Mouse (Mus musculus) midbrain, embryonic 11.5 days (tissue): ENCODE data around the gene Gsdma3. TPM values are rescaled to one million over a fixed set of nuclear protein-coding genes. Genes with fewer than 3 reads are reported as not detected.
"Not testable (repeated sequence)": the region's sequence is repeated elsewhere in the genome, so short reads cannot be mapped to it uniquely, and the experiment has no call there.

ENCODE experiments used
- ATAC-seq: fragments of 200-750 bp; cut with Nextera tagmentation; 2 replicates; pipeline ENCODE4 v1.8.0; 2017; ENCODE audit warnings: moderate TSS enrichment, moderate library complexity; ENCODE audit not compliant: low FRiP score
- DNase-seq: peaks from one replicate; pipeline ENCODE4 v3.0.0; 2015; ENCODE audit warnings: low spot score; ENCODE audit errors: missing footprints
- H3K27ac ChIP-seq: fragments of 300-500 bp; sonication (generic); 2 replicates; pipeline ENCODE4 v1.5.1; 2014; ENCODE audit warnings: low read depth, low read length
- H3K27me3 ChIP-seq: fragments of 300-500 bp; sonication (generic); 2 replicates; pipeline ENCODE4 v1.6.1; 2014; ENCODE audit warnings: mild to moderate bottlenecking, low read length, moderate library complexity, mixed read lengths; ENCODE audit not compliant: control insufficient read depth, insufficient read depth
- H3K36me3 ChIP-seq: fragments of 300-500 bp; sonication (generic); 2 replicates; pipeline ENCODE4 v1.6.1; 2014; ENCODE audit warnings: mild to moderate bottlenecking, low read length, moderate library complexity, mixed read lengths; ENCODE audit not compliant: control insufficient read depth, insufficient read depth
- H3K4me1 ChIP-seq: fragments of 300-500 bp; sonication (generic); 2 replicates; pipeline ENCODE4 v1.6.1; 2014; ENCODE audit warnings: low read length; ENCODE audit not compliant: control insufficient read depth, insufficient read depth
- H3K4me2 ChIP-seq: fragments of 300-500 bp; sonication (generic); 2 replicates; pipeline ENCODE4 v1.6.1; 2014; ENCODE audit warnings: mild to moderate bottlenecking, moderate library complexity
- H3K4me3 ChIP-seq: fragments of 300-500 bp; sonication (generic); 2 replicates; pipeline ENCODE4 v1.5.1; 2014; ENCODE audit warnings: low read depth, low read length
- H3K9ac ChIP-seq: fragments of 300-500 bp; sonication (generic); 2 replicates; pipeline ENCODE4 v1.6.1; 2014; ENCODE audit warnings: low read length
- H3K9me3 ChIP-seq: fragments of 300-500 bp; sonication (generic); 2 replicates; pipeline ENCODE4 v1.6.1; 2016; ENCODE audit warnings: low read length; ENCODE audit not compliant: control insufficient read depth
- WGBS: fragments of 180-500 bp; shearing (Covaris S2); extraction: QIAGEN DNeasy Blood & Tissue Kit; methylation state at CpG from one replicate; pipeline ENCODE4 v1.1.7; 2014; 5-methylcytosine and 5-hydroxymethylcytosine counted together
- polyA plus RNA-seq: library from polyadenylated mRNA; unstranded; fragments of >200 nt; fragmentation: Nextera tagmentation; extraction: Ambion mirVana; gene quantifications from 2 replicates; pipeline ENCODE4 v1.2.1, GENCODE M21; 2014

Gsdma3 gene
- polyA plus RNA-seq, 1 experiment from 2014 or later: not detected

DNA sequence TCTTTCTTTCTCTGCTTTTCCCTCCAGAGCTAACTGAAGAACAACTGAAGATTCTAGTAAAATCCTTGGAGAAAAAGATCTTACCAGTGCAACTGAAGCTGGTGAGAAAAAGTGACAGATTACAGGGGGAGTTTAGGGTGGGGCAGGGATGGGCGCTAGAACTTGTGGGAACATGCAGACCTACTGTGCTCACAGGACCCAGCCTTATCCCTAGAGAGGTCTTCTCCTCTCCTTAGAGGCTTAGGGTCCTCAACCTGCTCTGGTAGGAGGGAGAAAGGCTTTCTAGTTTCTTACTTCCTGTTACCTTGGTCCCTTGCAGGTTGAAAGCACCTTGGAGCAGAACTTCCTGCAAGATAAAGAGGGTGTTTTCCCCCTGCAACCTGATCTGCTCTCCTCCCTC, 11.3 kb downstream of the Gsdma3 start:
- Histone ChIP-seq H3K9ac (no peak overlapping the region), H3K27ac (no peak overlapping the region), H3K4me1 (no peaks in the 10 kb centered on the region), H3K27me3 (no peaks in the 10 kb centered on the region), H3K4me2 (no peak overlapping the region), H3K36me3 (no peaks in the 10 kb centered on the region), H3K4me3 (no peak overlapping the region), H3K9me3 (no peaks in the 10 kb centered on the region)
- 79% methylated on average over 1 of the region's 1 CpGs for WGBS
- ATAC-seq: no peak
- no peak for DNase-seq

DNA sequence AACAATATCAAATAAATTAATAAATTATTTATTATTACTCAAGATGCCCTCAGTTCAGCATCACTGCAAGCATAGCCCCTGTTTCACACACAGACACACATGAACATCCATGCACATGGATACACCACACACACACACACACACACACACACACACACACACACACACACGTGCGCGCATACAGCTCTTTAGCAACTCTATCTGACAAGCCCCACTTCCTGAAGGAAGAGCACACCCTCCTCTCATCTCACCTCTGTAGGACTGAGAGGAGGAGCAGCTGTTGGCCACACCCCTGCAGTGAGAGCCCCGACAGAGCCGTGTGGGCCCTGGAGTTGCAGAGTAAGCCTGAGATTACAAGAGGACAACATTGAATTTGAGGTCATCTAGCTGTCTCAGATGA, 13.9 kb downstream of the Gsdma3 start:
- Histone ChIP-seq H3K4me2 (no peak overlapping the region), H3K9ac (no peak overlapping the region), H3K27ac (no peak overlapping the region), H3K9me3 (no peaks in the 10 kb centered on the region), H3K4me3 (no peak overlapping the region), H3K27me3 (no peaks in the 10 kb centered on the region), H3K36me3 (no peaks in the 10 kb centered on the region), H3K4me1 (no peaks in the 10 kb centered on the region)
- no peak for ATAC-seq
- no peak for DNase-seq
- 64% methylated on average over 5 of the region's 5 CpGs for WGBS

DNA sequence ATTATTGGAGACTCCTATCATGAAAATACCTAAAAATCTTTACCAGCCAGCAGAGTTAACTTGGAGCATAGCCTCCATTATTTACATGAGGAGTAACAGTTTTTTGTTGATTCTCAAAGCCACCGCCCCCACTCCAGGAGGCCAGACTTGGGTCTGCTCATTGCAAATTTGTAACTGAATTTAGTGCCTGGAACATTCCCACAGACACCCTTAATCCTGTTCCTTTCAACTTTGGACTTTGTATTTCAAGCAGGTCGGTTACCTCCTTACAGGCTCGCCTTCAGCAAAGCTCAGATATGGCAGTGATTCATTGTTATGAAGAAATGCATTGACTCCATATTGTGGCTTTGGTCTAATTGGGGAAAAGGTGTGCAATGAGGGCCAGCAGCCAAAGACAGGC, 18.6 kb downstream of the Gsdma3 start:
- Histone ChIP-seq H3K9me3 (no peaks in the 10 kb centered on the region), H3K4me1 (no peaks in the 10 kb centered on the region), H3K4me2 (no peak overlapping the region), H3K4me3 (no peak overlapping the region), H3K9ac (no peak overlapping the region), H3K27ac (no peak overlapping the region), H3K27me3 (no peaks in the 10 kb centered on the region), H3K36me3 (no peaks in the 10 kb centered on the region)
- DNase-seq: no peak
- WGBS: 86% methylated on average over 3 of the region's 3 CpGs
- ATAC-seq: no peak

DNA sequence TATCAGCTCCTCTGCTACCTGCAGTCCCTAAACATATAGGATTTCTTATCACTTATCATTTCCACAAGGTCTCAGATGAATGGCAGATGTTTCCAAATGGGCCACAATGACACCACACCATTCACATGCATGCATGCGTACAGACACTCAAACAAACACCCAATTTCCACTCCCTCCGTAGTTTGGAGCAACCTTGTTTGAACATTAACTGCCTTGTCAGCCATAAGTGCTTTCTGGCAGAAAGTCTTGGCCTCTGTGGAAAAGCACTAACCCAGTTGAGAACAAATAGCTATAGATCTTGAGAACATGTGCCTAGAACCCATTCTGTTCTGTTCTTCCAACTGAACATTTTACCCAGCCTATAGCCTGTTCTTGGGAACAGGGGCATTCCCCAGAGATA, 19.8 kb downstream of the Gsdma3 start:
- Histone ChIP-seq H3K9me3 (no peaks in the 10 kb centered on the region), H3K4me1 (no peaks in the 10 kb centered on the region), H3K4me3 (no peak overlapping the region), H3K9ac (no peak overlapping the region), H3K27me3 (no peaks in the 10 kb centered on the region), H3K27ac (no peak overlapping the region), H3K4me2 (no peak overlapping the region), H3K36me3 (no peaks in the 10 kb centered on the region)
- ATAC-seq: no peak
- DNase-seq: no peak
- WGBS: 76% methylated on average over 2 of the region's 2 CpGs

DNA sequence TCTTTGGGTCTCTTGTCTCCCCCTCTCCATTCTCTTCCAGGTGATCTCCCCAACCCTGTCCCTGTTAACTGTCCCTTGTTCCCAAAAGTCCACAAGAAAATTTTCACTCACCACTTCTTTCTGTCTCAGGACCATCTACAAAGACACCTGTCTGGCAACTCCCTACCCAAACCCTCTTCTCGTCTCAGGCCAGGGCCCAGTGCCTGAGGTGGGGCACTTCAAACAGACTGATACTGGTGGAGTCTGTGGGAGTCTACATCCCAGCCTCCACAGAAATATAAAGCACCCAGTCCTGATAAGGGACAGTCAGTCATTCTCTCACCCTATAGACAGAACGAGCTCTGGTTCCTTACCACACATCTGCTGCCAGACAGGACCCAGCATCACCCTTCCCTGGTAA, 20.3 kb downstream of the Gsdma3 start, which contains the start of gene Gsdma2:
TSS of gene Gsdma2 (plus strand) at position 301 of the 400 bp plus-strand sequence.
- ATAC-seq (no peak), DNase-seq (no peak)
- Histone ChIP-seq H3K27me3 (no peaks in the 10 kb centered on the region), H3K4me2 (no peak within 1 kb of the TSS), H3K4me3 (no peak within 1 kb of the TSS), H3K36me3 (no peaks in the 10 kb centered on the region), H3K4me1 (no peaks in the 10 kb centered on the region), H3K27ac (no peak within 1 kb of the TSS), H3K9ac (no peak within 1 kb of the TSS), H3K9me3 (no peaks in the 10 kb centered on the region)
- WGBS: 74% methylated on average over 2 of the region's 2 CpGs

DNA sequence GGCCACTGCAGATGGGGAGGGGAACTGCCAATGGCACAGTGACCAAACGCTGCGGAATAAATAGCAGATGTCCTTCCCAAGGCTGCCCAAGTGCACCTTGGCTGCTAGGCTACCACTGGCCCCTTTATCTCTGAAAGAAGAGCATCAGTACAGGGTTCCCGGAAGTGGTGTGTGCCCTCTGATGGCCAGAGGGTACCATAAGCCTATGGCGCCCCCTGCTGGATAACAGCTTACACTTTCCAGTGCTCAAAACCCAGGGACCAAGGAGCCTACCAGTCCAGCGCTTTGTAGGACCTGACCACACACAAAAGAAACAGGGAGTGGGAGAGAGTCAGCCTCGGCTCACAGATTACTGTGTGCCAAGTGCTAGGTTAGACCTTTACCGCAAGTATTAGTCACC, 28.9 kb downstream of the Gsdma3 start:
- not testable (repeated sequence) for H3K4me2 ChIP-seq, H3K27ac ChIP-seq, H3K4me1 ChIP-seq, H3K27me3 ChIP-seq, H3K9ac ChIP-seq, H3K9me3 ChIP-seq, H3K4me3 ChIP-seq, ATAC-seq, H3K36me3 ChIP-seq
- WGBS: 7% methylated on average over 7 of the region's 7 CpGs
- peak; percentile 87 for DNase-seq

DNA sequence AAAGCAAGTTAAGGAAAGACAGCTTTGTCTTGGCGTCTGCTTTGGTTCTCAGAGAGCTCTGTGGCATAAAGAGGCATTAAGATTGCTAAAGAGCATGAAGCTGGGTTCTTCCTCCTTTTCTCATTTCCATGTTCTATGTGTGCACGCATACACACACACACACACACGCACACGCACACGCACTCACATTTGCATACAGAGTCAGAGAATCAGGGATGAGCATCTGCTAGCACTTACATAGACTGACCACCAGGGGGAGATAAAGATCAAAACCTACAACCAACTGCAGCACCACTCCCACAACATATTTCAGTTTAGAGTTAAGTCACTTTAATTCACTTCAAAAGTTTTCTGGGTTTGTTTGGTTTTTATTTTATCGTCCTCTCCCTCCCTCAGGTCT, 34.4 kb downstream of the Gsdma3 start:
- Histone ChIP-seq H3K36me3 (no peaks in the 10 kb centered on the region), H3K4me2 (peak overlapping the region; percentile 15; the same call in 1 of the 2 replicates), H3K4me3 (no peak overlapping the region), H3K27ac (no peak overlapping the region), H3K4me1 (no peaks in the 10 kb centered on the region), H3K9ac (no peak overlapping the region), H3K9me3 (no peaks in the 10 kb centered on the region), H3K27me3 (no peaks in the 10 kb centered on the region)
- DNase-seq (peak; percentile 96), ATAC-seq (peak; percentile 52; the same call in 1 of the 2 replicates)
- 8% methylated on average over 6 of the region's 6 CpGs for WGBS

DNA sequence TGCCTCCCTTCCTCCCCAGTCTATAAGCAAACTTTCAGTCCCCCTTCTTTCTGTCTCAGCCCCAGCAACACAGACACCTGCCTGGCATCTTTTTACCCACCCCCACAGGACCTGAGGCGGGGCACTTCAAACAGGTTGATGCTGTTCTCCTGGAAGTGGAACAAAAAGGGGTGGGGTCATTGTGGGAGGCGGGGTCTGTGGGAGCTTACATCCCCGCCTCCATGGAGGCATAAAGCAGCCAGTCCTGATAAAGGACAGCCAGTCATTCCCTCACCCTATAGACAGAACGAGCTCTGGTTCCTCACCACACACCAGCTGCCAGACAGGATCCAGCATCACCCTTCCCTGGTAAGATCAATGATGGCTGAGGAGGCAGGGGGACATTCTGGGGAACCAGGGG, 37.9 kb downstream of the Gsdma3 start, which contains the start of gene Gsdma:
TSS of gene Gsdma (plus strand) at position 261 of the 400 bp plus-strand sequence.
- no peak within 1 kb of the TSS for H3K4me2 ChIP-seq
- no peaks in the 10 kb centered on the region for H3K36me3 ChIP-seq
- H3K9me3 ChIP-seq: no peaks in the 10 kb centered on the region
- no peak for DNase-seq
- no peak within 1 kb of the TSS for H3K27ac ChIP-seq
- ATAC-seq: no peak
- H3K4me1 ChIP-seq: no peaks in the 10 kb centered on the region
- 22% methylated on average over 4 of the region's 4 CpGs for WGBS
- H3K4me3 ChIP-seq: no peak within 1 kb of the TSS
- no peak within 1 kb of the TSS for H3K9ac ChIP-seq
- no peaks in the 10 kb centered on the region for H3K27me3 ChIP-seq

DNA sequence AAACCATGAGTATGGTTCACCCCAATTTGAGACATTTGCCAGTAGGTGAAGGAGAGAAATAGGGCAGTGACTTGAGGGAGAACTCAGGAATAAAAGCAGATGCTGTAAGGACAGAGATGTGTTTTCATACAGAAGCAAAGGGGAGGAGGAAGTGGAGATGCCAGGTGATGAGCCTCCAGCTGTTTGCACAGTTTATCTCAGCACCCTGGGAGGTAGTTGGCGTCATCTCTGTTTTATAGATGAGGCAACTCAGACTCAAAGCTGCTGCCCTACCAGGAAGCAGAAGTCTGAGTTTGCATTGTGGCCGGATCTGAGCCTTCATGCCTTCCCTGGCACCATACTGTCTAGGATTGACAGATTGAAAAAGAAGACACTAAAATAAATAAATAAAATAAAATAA, 42.8 kb downstream of the Gsdma3 start:
- 75% methylated on average over 2 of the region's 2 CpGs for WGBS
- H3K27me3 ChIP-seq: no peaks in the 10 kb centered on the region
- H3K4me2 ChIP-seq: no peak overlapping the region
- no peak overlapping the region for H3K9ac ChIP-seq
- H3K9me3 ChIP-seq: no peaks in the 10 kb centered on the region
- H3K36me3 ChIP-seq: no peaks in the 10 kb centered on the region
- H3K4me1 ChIP-seq: no peaks in the 10 kb centered on the region
- DNase-seq (peak; percentile 19), ATAC-seq (no peak)
- no peak overlapping the region for H3K27ac ChIP-seq
- H3K4me3 ChIP-seq: no peak overlapping the region
